Mouse (Mus musculus) left cerebral cortex, adult 9 months (tissue): Measurements from ENCODE around the gene 1110004F10Rik.
A peak's percentile ranks its signal among the peaks of the same experiment; 100 is the strongest.
"Not testable (repeated sequence)": the region's sequence is repeated elsewhere in the genome, so short reads cannot be mapped to it uniquely, and the experiment has no call there.

Experiments used
- DNase-seq, 2 experiments: peaks; one replicate each; pipeline ENCODE4 v3.0.0; 2022; ENCODE audit warnings: low spot score in 2 of 2

Gene 1110004F10Rik

DNA sequence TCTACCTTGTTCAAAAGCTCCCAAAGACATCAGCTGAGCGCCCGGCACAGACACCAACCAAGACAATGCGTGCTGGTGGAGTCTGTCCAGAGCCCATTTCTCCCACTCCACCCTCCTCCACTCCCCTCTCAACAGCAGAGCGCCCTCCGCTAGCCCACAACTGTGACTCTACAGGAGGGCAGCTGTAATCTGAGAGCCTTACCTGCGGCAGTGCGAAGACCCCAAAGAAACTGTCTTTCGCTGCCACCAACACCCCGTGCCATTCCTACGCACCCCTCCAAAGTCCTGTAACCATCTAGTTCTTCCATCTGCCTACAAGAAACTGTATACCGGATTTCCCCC is at the start of gene 1110004F10Rik:
1110004F10Rik (plus strand) TSS at position 202 of the 342 bp plus-strand sequence.
- DNase-seq: no peak

DNA sequence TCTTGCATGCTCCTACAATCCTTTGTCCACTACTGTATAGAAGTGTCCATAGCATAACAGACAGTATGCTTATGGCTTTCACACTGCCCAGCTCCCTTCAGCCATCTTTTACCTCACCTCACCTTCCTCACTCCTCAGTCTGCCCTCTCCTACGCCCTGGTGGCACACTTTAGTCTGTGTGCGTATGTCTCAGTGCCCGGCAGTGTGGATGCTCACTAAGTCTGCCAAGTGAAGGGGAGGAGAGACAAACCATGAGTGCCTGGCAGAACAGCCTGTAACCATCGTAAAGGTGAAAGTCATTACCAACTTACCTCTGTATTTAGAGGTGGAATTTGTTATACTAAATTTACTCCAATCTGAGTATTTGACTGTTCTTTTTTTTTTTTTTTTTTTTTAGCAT is 36.5 kb upstream of the 1110004F10Rik start:
- no peak for DNase-seq

DNA sequence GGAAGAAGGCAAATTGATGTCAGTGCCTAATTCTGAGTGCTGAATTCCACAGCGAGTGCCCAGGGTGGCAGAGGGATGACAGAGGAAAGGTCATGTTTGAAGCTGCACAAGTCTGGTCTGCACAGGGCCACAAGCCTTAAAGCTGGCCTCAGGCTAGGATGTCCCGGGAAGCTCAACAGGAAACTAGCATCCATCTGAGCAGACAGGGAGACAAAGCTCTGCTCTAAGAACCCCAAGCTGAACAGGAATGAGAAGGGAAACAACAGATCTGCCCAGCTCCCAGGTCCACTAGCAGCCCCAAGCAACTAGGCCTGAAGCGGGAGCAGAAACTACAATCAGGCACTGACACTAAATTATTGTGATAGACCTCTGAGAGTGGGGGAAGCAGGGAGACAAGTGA is 9.2 kb upstream of the 1110004F10Rik start:
- no peak for DNase-seq

DNA sequence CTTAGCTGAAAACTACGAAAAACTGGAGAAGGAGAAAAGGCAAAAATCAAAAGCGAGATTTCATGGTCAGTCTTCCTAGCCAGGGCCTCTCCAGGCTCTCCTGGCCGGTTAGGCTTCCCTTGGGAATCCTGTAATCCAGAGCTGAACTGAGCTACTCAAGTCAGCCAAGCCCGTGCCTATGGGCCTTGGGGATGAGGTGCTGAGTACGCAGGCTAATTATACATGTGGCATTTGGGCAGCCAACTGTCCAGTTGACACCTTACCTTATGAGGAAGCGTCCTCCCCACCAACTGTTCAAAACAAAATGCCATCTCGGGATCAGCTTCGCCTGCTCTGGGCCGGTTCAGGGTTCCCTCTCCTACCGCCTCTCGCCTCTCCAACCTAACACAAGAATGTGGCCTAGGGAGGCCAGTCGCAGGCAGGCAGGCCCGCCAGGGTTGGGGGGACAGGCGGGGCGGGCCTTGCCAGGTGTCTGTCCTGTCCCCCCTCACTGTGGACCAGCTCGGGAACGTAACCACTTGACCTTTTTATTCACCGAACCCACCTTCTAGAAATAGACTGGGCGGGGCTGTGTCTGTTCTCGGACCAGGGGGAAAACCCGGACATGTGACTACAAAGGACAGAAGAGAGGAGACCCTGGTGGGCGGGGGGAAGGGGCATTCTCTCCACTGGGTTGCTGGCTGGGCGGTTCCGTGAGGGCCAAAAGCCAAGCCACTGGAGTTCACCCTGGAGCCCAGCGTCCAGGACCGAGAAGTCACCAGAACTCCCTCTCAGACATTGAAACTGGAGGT is 8.4 kb upstream of the 1110004F10Rik start:
- DNase-seq: no peak

DNA sequence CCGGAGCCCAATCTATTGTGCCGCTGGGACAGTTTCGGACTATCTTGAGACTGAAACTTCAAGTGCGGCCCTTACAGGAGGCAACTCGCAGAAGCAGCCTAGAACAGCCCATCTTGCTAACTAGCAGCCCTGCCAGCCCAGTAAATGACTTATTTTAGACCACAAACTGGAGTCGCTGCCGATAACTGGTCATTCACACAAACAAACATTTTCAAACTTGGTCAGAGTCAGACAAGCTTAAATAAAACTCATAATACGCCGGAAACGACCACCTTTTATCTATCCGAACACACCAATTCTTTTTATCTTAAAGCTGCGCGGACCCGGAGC is 7.8 kb upstream of the 1110004F10Rik start:
- DNase-seq: peak in 1 of 2 experiments; percentile 12

DNA sequence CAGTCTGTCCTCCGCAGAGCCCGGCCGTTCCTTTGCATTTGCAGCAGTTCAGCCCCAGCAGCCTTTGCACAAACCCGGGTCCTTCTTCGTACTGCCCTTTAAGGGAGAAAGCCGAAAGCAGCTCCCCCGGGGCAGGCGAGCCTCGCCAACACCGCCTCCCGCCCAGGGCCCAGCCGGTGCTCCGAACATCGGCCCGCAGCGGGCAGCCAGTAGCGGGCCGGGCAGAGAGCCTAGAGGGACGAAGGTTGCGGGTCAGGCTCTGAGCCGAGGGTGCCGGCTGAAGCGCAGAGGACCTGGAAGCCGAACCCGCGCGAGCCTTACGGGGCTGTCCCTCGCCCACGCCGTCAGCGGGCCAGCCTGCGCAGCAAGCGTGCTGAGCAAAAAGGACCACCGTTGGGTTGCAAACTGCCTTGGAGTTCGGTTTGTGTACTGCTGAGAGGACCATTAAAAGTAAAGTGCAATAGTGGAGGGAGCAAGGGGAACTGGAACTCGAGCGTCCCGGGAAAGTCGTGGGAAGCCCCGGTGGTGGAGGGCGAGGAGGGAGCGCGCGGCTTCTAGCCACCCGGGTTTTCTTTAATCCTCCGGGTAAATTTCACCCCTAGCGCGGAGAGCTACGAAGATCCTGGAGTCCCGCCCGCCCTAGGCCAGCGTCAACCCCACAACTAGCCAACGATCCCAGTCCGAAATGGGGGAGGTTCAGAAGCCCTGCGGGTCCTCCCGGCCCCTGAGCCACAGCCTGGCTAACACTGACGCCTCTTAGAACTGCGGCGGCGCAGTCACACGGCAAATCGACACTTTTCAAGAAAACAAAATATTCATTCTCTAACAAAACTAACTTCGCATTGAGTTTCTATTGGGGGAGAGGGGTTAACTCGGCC is 7.2 kb upstream of the 1110004F10Rik start:
- DNase-seq: peak in 1 of 2 experiments; percentile 10

DNA sequence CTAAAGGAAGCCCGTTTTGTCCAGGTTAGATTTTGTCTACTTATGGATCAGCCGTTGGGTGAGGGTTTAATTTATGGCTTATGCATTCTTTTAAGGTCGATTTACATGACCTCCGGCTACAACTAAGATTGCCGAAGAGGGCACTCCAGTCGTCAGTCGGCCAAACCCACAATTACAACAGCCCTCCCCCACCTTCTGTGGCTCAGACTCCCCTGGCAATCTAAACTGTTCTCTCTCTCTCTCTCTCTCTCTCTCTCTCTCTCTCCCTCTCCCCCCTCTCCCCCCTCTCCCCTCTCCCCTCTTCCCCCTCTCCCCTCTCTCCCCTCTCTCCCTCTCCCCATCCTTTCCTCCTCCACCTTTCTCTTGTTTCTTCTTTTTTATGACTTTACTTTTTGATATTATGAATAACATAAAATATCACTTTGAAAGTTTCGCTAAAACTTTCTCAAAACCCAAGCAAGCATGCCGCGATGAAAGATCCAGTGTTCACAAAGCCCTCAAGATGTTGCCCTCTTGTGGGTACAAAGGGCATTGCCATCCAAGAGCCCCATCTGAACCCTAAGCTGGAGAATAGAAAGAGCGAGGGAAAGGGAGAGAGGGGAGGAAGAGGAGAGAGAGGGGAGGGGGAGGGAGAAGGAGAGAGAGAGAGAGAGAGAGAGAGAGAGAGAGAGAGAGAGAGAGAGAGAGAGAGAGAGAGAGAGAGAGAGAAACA is 6.4 kb upstream of the 1110004F10Rik start:
- peak in 1 of 2 experiments; percentile 84 for DNase-seq

DNA sequence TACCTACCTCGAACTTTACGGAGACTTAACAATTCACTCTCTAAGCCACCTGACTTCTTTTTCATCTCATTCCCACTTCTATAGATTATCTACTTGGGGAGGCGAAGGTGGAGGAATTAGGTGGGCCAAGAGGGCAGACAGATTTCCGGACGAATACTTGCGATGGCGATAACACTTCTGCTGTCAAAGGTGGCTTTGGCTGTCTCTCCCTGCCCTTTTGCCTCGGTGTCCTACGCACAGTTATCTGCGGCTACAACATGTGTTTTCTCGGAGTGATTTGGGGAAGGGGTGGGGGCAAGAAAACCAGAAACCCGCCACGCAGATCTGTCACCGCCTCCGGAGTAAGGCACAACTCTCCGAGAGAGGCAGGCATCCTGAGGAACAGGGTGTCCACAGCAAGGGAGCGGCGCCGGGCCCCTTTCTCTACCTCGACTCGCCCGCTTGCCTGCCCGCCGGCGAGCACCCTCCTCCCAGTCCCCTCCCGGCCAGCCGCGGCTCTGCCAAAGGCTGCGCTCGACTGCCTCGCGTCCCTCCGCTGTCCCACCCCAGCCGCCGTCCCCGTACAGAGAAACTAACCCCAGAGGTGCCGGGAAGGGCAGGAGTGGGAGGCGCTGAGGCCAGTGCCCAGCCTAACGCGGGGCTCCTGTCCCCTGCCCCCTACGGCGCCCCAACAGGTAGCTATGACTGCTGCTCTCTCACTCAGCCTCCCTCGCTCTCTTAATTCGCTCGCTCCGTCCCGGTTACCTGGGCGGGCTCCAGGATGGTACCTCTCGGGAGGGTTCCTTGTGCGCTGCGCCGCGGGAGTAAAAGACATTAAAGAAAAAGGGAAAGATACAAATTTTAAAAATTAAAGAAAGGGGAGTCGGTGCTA is 5.6 kb upstream of the 1110004F10Rik start:
- peak in 1 of 2 experiments; percentile 16 for DNase-seq

DNA sequence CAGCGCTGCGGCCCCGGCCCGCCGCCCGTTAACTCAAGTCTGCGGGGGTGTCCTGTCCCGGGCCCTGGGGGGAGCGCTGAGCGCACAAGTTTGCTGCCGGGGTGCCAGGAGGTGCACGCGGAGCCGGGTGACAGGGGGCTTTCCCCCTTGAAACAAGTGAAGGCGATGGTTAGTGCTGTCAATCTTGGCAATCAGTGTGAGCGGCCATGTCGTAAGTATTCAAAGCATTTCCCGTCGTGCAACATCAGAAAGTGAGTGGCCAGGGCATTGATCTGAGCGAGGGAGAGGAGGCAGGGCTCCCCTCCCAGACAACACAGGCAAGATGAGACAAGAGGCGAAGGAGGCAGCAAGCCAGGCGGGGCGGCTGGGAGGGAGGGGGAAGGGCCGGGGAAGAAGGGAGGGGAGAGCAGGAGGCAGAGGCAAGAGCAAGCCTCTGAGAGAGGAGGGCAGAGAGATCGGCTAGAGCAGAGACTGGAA is 4.9 kb upstream of the 1110004F10Rik start:
- DNase-seq: peak in 1 of 2 experiments; percentile 15

DNA sequence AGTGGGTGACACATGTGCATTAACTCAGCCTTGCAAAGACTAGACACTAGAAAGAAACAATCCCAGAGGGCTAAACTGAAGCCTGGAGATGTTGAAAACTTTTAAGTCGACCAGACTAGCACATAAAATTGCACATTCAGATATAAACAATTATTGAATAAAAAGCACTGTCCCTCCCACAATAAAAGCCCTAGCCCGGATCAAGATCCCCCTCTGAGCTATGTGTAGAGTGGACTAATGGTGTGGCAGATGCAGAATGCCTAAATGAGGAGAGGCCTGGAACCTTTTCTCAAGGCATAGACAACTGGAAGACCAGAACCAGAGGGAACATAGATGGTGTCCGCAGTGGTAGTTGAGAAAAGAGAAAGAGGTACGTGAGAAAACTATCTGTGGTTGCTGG is 3.7 kb upstream of the 1110004F10Rik start:
- no peak for DNase-seq

DNA sequence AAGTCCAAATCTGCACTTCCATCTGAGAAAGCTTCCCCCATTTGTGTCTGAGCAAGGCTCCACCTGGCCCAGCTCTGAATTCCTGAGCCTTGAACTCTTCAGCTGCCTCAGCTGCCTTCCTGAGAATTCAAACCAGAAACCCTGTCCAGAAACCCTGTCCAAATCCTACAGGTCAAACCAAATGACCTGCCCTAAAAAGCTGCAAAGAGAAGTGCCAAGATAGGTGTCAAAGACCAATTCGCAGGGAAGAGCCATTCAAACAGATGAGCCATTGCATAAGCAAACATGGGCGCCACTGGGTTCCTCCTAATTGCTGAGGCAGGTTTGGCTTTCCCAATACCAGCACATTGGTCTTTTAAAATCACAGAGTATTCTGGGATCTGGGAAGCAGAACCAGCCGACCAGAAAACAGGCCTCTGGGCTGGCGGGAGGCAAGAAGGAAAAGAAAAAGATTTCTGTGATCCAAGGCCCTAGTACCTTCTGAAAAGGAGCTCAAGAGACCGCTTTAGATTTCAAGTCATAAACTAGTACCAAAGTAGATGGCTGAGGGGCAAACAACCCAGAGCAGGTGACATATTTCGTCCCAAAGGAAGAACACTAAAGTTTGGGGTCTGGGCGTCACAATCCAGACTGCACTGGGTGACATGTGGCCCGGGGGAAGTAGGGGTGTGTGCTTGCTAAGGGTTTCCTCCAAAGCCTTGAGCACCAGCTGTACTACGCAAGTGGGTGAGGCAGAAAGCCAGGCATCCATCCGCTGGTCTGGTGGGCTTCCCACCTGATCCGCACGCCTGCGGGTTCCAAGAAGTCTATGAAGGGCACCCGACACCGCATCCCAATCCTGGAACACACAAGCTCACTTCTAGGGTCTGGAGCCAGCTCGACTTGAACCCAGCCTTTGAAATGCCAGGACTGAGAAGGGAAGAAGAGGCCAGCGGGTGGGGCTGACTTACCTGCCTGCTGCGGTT is 2.3 kb upstream of the 1110004F10Rik start:
- no peak for DNase-seq

DNA sequence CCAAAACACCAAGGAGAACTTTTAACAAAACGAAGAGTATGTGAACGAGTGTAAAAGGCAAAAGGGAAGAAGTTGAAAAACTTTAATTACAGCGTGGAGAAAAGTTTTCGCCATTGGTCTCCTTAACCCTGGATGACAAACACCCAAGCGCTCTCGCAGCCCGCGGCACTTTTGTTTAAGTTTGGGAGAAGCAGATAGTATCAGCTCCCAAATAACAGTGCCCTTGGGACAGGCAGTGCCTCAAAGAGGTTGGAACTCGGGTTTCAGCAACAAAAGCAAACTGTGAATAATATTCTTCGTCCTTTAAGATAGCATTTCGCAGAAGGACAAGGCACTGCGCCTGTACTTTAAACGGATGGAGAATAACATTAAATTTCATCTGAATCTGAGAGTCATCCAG is 1.2 kb upstream of the 1110004F10Rik start:
- DNase-seq: no peak

DNA sequence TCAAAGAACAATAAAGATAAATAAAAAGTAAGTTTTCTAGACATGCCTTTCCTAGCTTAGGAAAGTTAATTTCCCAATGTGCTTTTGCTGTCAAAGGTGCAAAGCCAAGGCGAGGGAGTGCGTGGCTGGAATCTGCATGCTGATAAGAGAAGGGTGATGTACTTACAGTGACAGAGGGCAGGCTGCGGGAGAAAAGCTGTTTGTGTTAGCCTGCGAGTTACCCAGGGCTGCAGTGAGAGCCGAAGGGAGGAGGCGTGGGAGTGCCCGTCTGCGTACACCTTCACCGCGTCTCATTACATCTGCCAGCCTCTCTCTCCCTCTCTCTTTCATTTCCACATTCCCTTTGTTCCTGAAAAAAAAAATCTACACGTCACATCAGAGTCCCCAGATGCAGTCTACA is 686 bp upstream of the 1110004F10Rik start, which contains the start of gene Sox6:
Sox6 (minus strand) TSS at position 286 of the 400 bp plus-strand sequence.
- no peak for DNase-seq

DNA sequence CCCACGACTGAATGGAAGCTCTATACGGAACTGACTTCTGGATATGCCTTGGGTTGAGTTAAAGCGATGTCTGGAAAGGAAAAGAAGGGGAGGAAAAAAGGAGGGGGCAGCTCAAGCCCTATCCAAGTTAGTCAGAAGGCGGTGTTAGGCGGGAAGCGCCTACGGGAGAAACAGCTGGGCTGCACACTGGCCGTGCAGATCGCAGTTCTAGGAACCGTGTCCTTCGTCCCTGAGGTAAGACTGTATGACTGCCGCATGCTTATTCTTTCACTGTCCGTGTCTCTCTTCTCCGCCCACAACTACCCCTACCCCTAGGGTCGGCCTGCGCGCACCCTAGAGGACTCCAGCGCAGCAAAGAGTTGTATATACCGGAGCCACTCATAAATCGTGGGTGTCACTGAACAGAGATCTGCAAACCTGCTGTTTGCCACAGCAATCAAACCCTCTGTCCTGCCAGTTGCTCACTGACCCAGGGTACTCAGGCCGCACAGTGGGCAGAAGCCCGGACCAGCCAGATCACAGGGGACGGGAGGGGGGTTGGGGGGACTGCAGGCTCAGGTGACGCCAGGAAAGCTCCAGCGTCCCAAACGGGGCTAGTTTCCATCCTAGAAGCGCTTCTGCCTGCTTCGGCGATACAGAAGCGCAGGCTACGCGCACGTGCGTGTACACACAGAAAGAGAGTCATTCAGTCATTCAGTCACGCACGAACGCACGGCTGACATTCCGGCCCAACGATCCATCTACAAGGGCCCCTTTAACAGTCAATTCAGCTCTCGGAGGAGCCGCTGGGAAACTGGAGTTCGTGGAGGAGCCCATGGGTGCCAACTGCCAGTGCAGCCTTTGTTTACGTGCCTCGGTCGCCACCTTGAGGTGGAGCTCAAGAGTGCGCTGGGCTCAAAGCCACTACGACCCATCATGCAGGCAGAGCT is 605 bp downstream of the 1110004F10Rik start:
- DNase-seq: peak in 1 of 2 experiments; percentile 91

DNA sequence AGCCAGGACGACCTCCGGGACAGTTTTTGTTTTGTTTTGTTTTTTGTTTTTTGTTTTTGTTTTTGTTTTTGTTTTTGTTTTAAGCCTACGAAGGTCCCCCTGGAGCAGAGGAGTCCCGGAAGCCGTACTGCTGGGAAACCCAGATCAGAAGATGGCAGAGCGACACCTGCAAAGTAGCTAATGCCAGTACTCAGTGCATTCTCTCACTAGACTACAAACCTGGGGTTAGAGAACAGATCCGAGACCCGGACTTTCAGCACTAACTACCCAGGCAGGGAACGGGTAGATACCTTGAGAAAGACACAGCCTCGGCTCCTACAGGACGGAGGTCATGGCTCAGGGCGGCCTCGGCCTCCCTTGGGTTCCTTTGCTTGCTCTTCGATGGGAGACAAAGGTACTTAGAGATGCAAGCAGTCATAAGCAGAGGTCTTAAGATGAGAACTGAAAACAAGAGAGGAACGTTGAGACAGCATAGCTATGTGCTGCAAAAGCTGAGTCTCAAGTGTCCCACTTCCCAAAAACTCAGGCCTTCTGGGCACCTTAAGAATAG is 1.3 kb downstream of the 1110004F10Rik start:
- no peak for DNase-seq

DNA sequence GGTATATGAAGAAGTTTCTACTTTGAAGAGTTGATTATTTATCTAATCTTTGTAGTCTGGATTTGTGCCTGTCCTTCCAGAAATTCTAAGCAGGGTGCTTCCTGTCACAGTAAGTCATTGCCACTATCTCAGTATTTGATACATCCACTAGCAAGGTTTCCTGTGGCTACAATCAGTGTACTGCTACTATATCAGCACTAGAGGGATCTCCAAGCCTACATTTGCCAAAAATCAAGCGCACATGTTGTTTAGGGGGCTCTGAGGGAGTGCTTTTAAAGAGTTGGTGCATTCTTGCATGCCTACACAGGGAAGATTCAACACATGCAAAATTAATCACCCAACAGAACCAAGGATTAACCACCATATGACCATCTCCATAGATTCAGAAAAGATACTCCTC is 21.5 kb downstream of the 1110004F10Rik start:
- DNase-seq: no peak

DNA sequence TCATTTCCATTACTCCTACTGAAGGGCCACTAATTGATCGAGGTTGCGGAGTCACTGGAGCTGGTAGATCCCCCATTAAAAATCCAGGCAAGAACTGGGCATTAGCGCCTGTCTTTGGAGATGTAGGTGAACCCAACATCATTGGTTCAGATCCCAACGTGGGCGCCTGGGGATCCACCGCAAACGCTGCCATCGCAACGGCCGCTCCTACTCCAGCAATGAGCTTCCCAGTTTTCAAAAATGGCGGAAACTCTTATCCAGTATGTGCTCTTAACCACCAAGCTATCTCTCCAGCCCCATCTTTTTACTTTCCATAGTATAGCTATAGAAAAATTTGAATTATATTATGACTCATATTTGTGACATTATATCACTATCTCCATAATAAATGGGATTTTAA is 45.2 kb downstream of the 1110004F10Rik start, which contains the start of gene Gm4353:
Gm4353 (minus strand) TSS at position 270 of the 400 bp plus-strand sequence.
- not testable (repeated sequence) for DNase-seq

DNA sequence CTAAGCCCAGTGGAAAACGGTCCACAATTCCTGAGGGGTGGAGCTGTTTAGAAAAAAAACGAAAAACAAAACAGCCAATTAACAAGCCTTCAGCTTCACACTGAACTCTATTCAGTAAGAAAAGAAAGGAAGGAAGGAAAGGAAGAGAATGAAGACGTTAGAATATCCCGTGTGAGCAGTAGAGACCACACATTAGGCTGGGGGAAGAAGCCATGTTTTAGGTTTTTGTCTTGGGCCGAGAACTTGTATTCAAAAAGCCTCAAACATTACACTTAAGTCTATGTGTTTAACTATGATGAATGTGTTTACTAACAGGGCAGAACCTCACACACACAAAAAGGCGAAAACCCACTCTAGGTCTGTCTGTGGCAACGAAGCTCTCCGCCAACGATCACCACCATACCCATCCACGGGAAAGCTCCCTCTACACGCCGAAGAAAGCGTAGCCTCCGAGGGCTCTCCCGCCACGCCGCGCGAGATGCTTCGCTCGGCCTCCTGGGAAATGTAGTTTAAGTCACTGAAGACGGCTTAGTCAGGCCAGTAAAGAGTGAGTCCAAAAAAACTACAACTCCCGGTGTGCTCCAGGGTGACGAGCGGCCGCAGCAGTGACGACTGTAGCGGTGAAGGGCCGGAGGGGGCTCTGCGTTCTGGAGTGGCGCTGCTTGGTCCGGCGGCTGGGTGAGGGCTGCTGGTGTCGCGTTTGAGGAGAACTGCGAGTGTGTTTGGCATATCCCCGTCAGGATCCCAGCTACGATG is 53.7 kb downstream of the 1110004F10Rik start:
- DNase-seq: peak; percentile 89 to 97
